Mouse (Mus musculus) induced T-regulatory cell, adult 2 months (primary cell): ENCODE results near the gene Slc27a5.

ENCODE experiments used
- DNase-seq: peaks from one replicate; pipeline ENCODE4 v3.0.0-alpha.2; 2012; ENCODE audit warnings: low read depth

The Slc27a5 gene

DNA sequence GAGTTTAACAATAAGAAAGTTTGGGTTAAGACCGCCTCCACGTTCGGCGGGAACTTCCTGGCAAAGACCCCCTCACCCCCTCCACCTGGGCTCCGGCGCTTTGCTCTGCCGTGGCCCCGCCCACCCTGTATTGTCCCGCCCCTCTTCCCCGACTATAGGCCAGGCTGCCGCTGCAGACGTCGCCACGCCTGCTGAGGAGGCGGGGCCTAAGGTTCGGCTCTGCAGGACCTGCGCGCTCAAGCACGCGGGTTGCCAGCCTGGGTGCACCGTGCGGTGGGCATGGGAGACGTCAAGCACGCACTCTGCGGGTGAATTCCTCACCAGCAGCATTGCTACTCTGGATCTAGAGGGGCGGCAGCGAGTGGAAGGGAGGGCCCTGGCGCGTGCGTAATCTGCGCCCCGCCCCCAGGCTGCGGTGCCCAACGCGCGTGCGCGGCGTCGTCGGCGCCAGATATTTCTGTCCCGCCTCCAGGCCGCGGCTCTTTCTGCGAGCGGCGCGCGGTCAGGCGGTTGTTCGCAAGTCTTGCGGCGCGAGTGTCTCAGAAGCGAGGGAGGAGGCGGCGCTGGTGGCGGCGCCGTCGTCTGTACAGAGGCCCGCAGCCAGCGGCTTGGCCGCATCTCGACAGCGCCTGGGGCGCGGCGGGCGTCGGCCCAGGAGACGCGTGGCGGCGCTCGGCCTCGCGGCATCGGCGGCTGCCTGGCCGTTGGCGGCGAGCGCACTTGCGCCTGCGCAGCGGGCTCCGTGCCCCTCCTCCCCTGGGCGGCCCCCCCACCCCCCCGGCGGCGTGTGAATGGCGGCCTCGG lies 26.1 kb upstream of the Slc27a5 start:
- peak; percentile 97 for DNase-seq

DNA sequence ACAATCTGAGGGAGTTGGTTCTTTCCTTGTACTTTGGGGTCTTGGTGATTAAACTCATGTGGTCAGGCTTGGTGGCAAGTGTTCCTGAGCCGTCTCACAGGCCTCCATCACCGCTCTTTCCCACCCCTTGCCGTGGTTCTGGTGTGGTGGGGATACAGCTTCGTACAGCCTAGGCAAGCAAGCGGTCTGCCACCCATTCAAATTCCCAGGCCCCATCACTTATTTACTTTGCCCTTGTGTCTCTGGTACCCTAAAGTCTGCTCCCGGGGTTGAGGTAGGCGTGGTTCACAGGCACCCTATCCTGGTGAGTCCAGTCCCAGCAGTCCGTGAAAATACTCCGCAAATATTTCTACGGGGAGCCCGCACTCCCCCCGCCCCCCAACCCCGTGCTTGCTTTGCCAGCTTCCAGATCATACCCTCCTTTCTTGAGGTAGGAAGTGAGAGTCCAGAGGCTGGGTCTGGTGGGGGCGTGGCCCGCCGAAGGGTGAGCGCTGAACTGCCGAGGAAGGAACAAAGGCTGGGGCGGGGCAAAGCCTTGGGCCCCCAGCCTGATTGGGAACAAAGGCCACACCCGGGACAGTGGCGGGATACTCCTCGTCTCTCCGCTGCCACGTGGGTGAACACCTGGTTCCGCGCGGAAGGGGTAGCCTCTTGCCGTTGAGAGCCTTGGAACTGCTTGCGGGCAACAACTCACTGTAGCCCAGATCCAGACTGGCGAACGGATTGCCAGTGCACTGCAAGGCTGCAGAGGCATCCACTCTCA lies 25.0 kb upstream of the Slc27a5 start:
- DNase-seq: peak; percentile 87

DNA sequence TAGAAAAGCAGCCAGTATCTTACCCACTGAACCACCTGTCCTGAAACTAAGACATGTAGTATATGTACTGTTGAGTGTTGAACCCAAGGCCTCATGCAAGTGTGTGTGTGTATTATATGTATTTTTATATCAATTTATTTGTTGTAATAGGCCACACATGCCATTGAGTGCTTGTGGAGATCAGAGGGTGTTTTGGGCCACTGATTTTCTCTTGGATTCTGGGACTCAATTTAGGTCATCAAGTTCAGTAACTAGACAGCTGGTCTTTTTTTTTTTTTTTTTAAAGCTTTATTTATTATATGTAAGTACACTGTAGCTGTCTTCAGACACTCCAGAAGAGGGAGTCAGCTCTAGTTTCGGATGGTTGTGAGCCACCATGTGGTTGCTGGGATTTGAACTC lies 17.2 kb upstream of the Slc27a5 start:
- DNase-seq: no peak

GRCm38 (mm10) chr7:13014275-13014839 lies 16.4 kb upstream of the Slc27a5 start:
- DNase-seq: no peak

DNA sequence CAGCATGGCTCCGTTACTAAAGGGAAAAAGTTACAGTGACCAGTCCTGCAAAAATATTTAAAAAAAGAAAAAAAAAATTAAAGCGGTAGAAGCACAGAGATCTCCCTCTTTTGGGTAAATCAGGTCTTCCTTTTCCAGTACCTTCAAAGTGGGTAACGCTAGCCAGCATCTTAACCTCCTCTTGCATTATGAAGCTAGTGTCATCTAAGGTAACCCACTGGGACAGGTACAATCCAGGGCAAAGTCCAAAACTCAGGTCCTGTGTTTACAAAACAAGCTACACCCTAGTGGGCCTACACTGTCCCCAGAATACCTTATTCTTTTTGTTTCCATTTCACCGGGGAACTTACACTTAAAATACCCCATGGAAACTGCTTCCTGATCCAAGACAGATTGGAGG lies 15.7 kb upstream of the Slc27a5 start:
- no peak for DNase-seq

DNA sequence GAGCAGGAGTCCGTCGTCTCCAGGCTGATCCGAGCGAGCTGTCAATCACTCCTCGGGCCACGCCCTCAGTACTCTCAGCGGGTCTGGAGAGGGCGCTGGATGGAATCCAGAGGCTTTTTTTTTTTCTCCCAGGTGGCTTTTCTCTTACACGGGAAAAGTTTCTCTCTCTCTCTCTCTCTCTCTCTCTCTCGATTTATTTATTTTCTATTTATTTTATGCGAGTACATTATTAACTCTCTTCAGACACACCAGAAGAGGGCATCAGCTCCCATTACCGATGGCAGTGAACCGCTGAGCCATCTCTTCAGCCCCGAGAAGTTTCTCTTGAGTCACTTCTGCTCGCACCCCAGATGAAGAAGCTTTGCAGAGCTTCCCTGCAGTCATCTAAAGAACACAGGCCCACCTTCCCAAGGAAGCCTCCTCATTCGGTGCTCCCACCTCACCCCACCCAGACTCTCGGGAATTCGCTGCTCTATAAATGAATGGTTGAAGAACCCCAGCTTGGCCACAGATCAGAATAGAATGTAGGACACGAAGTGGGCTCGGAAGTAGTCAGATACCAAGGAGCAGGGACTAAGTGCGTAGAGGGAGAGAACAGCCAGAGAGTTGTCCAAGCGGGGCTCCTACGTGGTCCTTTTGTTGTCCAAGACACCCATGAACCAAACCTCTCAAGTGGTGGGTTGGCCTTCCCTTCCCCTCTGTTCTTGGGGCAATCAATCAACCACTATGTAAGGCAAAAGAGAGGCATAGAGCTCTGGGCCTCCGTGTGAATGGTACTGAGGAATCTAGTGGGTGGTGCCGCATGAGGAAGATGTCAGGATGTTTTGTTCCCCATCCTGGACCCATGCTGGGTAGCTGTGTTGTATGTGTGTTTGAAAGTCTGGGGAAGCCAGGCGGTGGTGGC lies 12.3 kb upstream of the Slc27a5 start, which contains the start of gene Zbtb45:
Zbtb45 (minus strand) TSS at position 30 of the 904 bp plus-strand sequence.
- no peak for DNase-seq

DNA sequence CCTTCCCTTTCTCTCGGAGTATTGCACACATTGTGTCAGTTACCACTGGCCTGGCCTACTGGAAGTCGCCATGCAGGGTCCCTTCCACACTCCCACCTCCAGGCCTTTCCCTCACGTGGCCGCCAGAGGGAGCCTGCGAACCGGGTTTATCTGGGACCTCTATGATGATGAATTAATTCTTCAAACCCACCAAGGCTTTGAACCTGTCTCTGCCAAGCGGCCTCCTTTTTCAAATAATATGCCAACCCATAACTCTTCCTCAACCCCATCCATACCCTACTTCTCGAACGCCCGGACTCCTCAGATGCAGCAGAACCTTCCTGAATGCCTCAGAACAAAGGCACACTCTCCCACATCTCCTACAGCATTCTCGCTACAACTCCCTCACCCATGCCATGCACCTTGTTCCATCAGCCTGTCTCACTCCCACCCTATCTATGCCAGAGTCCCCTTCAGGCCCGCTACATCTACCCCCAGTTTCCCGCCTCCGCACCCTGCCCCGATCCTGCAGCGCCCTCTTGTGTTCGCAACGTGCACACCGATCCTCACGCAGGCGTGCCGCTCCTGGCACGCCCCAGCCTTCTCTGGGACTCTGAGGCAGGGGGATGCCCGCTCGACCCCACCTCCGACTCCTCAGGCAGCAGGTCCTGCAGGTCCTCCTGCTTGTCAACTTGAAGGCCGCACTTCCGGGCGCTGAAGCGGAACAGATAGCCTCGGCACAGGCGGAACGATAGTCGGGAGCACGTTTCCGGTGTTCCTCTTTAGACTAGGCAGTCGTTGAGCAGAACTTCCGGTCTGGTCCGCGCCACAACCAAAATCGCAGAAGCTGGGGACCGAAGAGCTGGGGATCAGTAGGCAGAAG lies 11.4 kb upstream of the Slc27a5 start:
- DNase-seq: peak; percentile 96

- DNase-seq: no peak
Measured at GRCm38 (mm10) chr7:13007341-13008092, 9.5 kb upstream of the Slc27a5 start.

DNA sequence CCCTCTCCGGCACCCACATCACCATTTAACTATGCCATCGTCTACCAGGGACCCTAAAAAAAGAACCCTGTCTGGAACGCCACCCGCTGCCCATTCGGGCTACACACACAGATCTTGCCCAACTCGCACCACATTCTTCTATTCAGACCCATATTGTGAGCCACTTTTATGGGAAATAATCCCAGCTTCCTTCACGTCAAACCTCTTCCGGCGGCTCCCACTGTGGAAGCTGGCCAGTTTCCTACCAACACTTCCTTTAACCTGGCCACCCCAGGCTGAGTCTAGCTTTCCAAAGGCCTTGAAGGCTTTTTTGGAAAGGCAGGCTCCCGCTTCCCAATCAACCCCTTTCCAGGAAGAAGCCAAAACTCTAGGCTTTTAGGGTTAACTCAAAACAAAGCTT lies 8.5 kb upstream of the Slc27a5 start:
- DNase-seq: no peak

DNA sequence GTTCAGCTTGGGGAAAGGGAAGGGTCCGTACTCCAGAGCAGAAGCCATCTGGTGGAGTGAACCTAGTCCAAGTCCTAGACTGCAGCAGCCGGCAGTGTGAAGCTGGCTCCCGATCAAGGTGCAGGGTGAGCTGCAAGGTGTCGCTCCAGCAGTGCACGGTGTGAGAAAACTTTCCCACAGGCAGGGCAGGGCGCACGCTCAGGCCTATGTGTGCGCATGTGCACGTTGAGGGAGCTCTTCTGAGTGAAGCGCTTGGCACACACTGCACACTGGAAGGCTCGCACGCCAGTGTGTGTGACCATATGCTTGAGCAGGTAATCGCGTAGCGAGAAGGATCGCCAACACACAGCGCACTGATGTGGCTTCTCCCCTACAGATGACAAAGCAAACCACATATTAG lies 8.0 kb upstream of the Slc27a5 start:
- DNase-seq: no peak

GRCm38 (mm10) chr7:13003380-13003779 lies 5.4 kb upstream of the Slc27a5 start:
- DNase-seq: no peak

- no peak for DNase-seq
Measured at GRCm38 (mm10) chr7:13001584-13001983, 3.6 kb upstream of the Slc27a5 start.

- no peak for DNase-seq
Measured at GRCm38 (mm10) chr7:12998851-12999250, 859 bp upstream of the Slc27a5 start, which contains the start of gene Trim28. Trim28 (plus strand) TSS chr7:12999114.

DNA sequence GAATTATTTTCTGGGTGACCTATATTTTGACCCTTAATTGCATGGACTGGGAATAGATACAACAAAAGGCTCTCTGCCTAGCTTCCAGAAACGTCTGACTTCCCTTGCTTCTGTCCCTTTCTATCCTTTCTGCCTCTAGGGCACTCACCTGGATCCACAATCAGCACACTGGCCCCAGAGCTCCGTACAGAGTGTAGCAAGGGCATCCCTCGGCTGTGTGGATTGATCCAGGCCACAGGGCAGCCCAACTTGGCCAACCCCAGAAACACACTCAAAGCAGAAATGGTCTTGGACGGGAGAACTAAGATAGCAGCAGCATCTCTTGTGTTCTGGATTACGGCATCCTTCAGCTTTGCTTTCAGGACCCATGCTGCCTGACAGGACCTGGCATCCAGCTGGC lies 762 bp downstream of the Slc27a5 start:
- DNase-seq: no peak

DNA sequence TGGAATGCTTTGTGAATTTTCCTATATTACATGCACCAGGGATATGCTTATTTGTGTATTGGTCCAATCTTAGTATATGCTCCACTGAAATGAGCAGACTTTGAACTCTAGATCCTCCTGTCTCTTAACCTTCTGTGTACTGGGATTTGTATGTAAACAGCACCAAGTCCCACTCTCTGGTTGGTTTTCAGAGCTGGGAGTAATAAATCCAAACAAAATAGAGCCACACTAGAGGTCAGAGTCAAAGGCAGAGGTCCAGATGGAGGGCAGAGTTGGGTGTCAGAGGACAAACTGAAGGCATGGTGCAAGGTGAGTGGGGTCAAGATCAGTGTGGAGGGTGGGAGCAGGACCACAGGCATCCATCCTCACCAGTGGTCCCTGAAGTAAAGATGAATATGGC lies 2.1 kb downstream of the Slc27a5 start:
- no peak for DNase-seq

DNA sequence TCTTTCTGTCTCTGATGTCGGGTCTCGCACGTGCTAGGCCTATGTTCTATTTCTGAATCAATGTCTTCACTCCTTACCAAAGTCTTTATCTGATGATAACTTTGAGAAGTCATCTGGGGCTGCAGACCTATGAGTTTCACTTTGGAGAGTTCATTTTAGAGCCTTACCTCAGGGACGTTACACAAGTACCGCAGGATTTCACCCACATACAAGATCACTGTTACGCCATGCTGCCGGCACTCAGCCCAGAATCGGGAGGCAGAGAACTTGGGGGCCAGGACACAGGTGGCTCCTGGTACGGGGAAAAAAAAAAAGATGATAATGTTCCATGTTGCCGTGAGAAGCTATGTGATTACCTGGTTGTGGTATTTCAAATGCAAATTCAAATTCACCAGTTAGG lies 4.8 kb downstream of the Slc27a5 start:
- DNase-seq: no peak

DNA sequence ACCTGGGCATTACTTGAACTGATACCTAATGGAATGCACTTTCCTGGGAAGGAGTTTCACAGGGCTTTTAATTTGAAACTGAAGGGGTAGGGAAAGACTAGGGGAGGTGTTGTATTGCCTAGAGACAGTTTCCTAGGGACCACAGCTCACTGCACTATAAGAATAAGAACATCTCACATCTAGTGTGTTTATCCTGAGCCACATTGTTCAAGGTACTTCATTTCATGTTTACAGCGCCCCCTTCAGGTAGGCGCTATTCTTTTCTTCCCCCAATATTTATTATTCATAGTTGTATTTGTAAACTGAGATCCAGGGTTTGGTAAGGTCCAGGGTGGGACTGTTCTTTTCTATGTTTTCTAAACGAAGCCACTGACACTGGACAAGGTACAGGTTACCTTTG lies 5.8 kb downstream of the Slc27a5 start:
- DNase-seq: peak; percentile 86

GRCm38 (mm10) chr7:12987409-12988189 lies 10.4 kb downstream of the Slc27a5 start:
- DNase-seq: no peak

- no peak for DNase-seq
Measured at GRCm38 (mm10) chr7:12986906-12987305, 11.1 kb downstream of the Slc27a5 start.
